Mouse (Mus musculus): ENCODE measurements around the gene Aebp2.

- TF ChIP-seq CTCF (IDR thresholded peaks at IDR 0.05; ENCODE audit: low read depth, low read length) (no peak), POLR2A (IDR thresholded peaks at IDR 0.05; ENCODE audit: borderline replicate concordance, low read depth, low read length) (no peak)
These were observed 75.5 kb downstream of the Aebp2 start for GRCm38 (mm10) chr6:140697994-140698393.

All from bone marrow macrophage, adult 2 months (primary cell).